Mouse (Mus musculus): Measurements from ENCODE around the gene Ap3b2. TPM values are rescaled to one million over a fixed set of nuclear protein-coding genes. Genes with fewer than 3 reads are reported as not detected.
"Not testable (repeated sequence)": the region's sequence is repeated elsewhere in the genome, so short reads cannot be mapped to it uniquely, and the experiment has no call there.

Ap3b2 gene
- polyA plus RNA-seq, 1 experiment = not detected

DNA sequence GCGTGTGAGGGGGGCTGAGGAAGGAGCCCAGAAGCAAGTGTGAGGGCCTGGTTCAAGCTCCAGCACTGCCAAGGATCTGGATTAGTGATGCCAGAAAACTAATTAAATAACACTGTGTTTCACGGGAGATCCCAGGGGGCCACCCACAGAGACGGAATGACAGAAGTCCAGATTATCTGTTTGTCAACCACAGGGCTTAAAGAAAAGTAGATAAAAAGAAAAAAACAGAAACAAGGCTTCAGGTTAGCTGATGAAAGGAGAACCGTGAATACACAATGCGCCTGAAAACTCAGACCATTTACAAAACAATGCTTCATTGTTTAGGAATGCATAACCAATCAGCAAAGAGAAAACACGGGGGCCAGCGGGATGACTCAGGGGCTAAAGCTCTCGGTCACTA lies 12.9 kb downstream of the Ap3b2 start:
- H3K9me3 ChIP-seq (ENCODE audit: control insufficient read depth, low read length) = no peaks in the 10 kb centered on the region
- no peaks in the 10 kb centered on the region for H3K4me1 ChIP-seq (ENCODE audit: control insufficient read depth)
- H3K27me3 ChIP-seq (ENCODE audit: control insufficient read depth) = peaks cover 14% of the 10 kb centered on the region
- no peak overlapping the region for H3K4me3 ChIP-seq (replicated peaks)
- no peak for TF ChIP-seq TAL1 (IDR thresholded peaks at IDR 0.05; ENCODE audit: low read length)
- H3K36me3 ChIP-seq (ENCODE audit: control insufficient read depth) = no peaks in the 10 kb centered on the region

- no peak overlapping the region for H3K4me3 ChIP-seq (replicated peaks)
- H3K4me1 ChIP-seq (ENCODE audit: control insufficient read depth) = no peaks in the 10 kb centered on the region
- H3K9me3 ChIP-seq (ENCODE audit: control insufficient read depth, low read length) = no peaks in the 10 kb centered on the region
- H3K27me3 ChIP-seq (ENCODE audit: control insufficient read depth) = peaks cover 14% of the 10 kb centered on the region
- TF ChIP-seq GATA1 (IDR thresholded peaks at IDR 0.05; ENCODE audit: low read length) (no peak), TAL1 (IDR thresholded peaks at IDR 0.05; ENCODE audit: low read length) (no peak)
- no peaks in the 10 kb centered on the region for H3K36me3 ChIP-seq (ENCODE audit: control insufficient read depth)
These were observed 14.1 kb downstream of the Ap3b2 start for GRCm38 (mm10) chr7:81479531-81480090.

GRCm38 (mm10) chr7:81478261-81478660 lies 15.5 kb downstream of the Ap3b2 start:
- peaks cover 14% of the 10 kb centered on the region for H3K27me3 ChIP-seq (ENCODE audit: control insufficient read depth)
- not testable (repeated sequence) for H3K4me1 ChIP-seq (ENCODE audit: control insufficient read depth)

DNA sequence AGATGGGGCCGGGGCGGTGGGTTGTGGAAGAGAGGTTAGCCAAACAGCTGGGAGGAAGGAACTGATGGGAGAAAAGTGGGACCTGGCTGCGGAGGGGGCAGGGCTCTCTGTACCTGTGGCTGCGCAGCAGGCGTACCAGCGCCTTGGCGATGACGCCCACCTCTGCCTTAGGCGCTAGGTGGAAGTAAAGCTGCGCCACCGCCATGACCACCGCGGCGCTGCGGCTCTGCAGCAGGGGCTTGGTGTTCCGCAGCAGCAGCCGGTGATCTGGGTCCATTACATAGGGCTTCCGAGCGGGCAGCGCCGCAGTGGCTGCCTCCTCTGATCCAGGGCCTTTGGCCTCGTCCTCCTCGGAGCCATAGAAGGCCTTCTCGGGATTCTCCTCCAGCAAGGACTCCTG lies 16.9 kb downstream of the Ap3b2 start:
- no peak for TF ChIP-seq TAL1 (IDR thresholded peaks at IDR 0.05; ENCODE audit: low read length)
- no peak for TF ChIP-seq GATA1 (IDR thresholded peaks at IDR 0.05; ENCODE audit: low read length)
- H3K9me3 ChIP-seq (ENCODE audit: control insufficient read depth, low read length) = no peaks in the 10 kb centered on the region
- H3K27me3 ChIP-seq (ENCODE audit: control insufficient read depth) = peaks cover 14% of the 10 kb centered on the region
- no peaks in the 10 kb centered on the region for H3K36me3 ChIP-seq (ENCODE audit: control insufficient read depth)
- H3K4me1 ChIP-seq (ENCODE audit: control insufficient read depth) = no peaks in the 10 kb centered on the region
- H3K4me3 ChIP-seq (replicated peaks) = no peak overlapping the region

More at GRCm38 (mm10) chr7:81478261-81478660, 15.5 kb downstream of the Ap3b2 start:
- H3K36me3 ChIP-seq (ENCODE audit: control insufficient read depth); H3K4me3 ChIP-seq (replicated peaks); H3K9me3 ChIP-seq (ENCODE audit: control insufficient read depth, low read length): not testable (repeated sequence)

- Histone ChIP-seq H3K36me3 (ENCODE audit: control insufficient read depth) (no peaks in the 10 kb centered on the region), H3K9me3 (ENCODE audit: control insufficient read depth, low read length) (no peaks in the 10 kb centered on the region), H3K27me3 (ENCODE audit: control insufficient read depth) (peaks cover 14% of the 10 kb centered on the region), H3K4me1 (ENCODE audit: control insufficient read depth) (no peaks in the 10 kb centered on the region), H3K4me3 (replicated peaks) (no peak overlapping the region)
- no peak for TF ChIP-seq TAL1 (IDR thresholded peaks at IDR 0.05; ENCODE audit: low read length)
- TF ChIP-seq GATA1 (IDR thresholded peaks at IDR 0.05; ENCODE audit: low read length) = no peak
These were observed 18.5 kb downstream of the Ap3b2 start for GRCm38 (mm10) chr7:81475221-81475620.

- TF ChIP-seq GATA1 (IDR thresholded peaks at IDR 0.05; ENCODE audit: low read length) (no peak), TAL1 (IDR thresholded peaks at IDR 0.05; ENCODE audit: low read length) (no peak)
- Histone ChIP-seq H3K36me3 (ENCODE audit: control insufficient read depth) (no peaks in the 10 kb centered on the region), H3K4me3 (replicated peaks) (no peak overlapping the region), H3K9me3 (ENCODE audit: control insufficient read depth, low read length) (no peaks in the 10 kb centered on the region), H3K27me3 (ENCODE audit: control insufficient read depth) (peaks cover 2% of the 10 kb centered on the region), H3K4me1 (ENCODE audit: control insufficient read depth) (no peaks in the 10 kb centered on the region)
These were observed 28.7 kb downstream of the Ap3b2 start for GRCm38 (mm10) chr7:81464906-81465450.

- peaks cover 2% of the 10 kb centered on the region for H3K27me3 ChIP-seq (ENCODE audit: control insufficient read depth)
- TF ChIP-seq GATA1 (IDR thresholded peaks at IDR 0.05; ENCODE audit: low read length) = no peak
- TF ChIP-seq TAL1 (IDR thresholded peaks at IDR 0.05; ENCODE audit: low read length) = no peak
- no peak overlapping the region for H3K4me3 ChIP-seq (replicated peaks)
These were observed 29.6 kb downstream of the Ap3b2 start for GRCm38 (mm10) chr7:81464116-81464515.

DNA sequence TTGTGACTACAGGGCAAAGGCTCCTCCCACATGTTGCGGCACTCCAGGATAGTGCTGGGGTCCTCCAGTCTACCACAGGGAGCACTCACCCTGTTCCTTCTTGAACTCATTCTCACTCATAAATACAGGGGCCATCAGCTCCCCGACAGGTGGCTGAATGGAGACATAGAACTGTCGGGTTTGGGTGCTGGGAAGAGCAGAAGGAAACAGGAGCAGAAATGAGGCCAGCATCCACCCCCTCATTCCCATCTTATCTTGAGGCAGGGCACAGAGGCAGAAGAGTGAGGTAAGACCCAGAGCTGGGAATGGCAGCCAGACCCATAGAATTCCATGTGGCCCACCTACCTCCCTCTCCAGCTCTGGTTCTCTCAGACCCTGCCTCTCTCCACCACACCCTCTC lies 30.9 kb downstream of the Ap3b2 start:
- H3K27me3 ChIP-seq (ENCODE audit: control insufficient read depth) = peaks cover 5% of the 10 kb centered on the region
- no peaks in the 10 kb centered on the region for H3K4me1 ChIP-seq (ENCODE audit: control insufficient read depth)
- no peak overlapping the region for H3K4me3 ChIP-seq (replicated peaks)
- TF ChIP-seq GATA1 (IDR thresholded peaks at IDR 0.05; ENCODE audit: low read length) (no peak), TAL1 (IDR thresholded peaks at IDR 0.05; ENCODE audit: low read length) (no peak)
- H3K9me3 ChIP-seq (ENCODE audit: control insufficient read depth, low read length) = no peaks in the 10 kb centered on the region
- H3K36me3 ChIP-seq (ENCODE audit: control insufficient read depth) = no peaks in the 10 kb centered on the region

More at GRCm38 (mm10) chr7:81464116-81464515, 29.6 kb downstream of the Ap3b2 start:
- H3K36me3 ChIP-seq (ENCODE audit: control insufficient read depth) = no peaks in the 10 kb centered on the region
- no peaks in the 10 kb centered on the region for H3K4me1 ChIP-seq (ENCODE audit: control insufficient read depth)
- no peaks in the 10 kb centered on the region for H3K9me3 ChIP-seq (ENCODE audit: control insufficient read depth, low read length)

- H3K9me3 ChIP-seq (ENCODE audit: control insufficient read depth, low read length) = peaks cover 5% of the 10 kb centered on the region
- no peak for TF ChIP-seq TAL1 (IDR thresholded peaks at IDR 0.05; ENCODE audit: low read length)
- no peak for TF ChIP-seq GATA1 (IDR thresholded peaks at IDR 0.05; ENCODE audit: low read length)
- H3K4me1 ChIP-seq (ENCODE audit: control insufficient read depth) = no peaks in the 10 kb centered on the region
- H3K27me3 ChIP-seq (ENCODE audit: control insufficient read depth) = peaks cover 70% of the 10 kb centered on the region
- no peak within 1 kb of the TSS for H3K4me3 ChIP-seq (replicated peaks)
- no peaks in the 10 kb centered on the region for H3K36me3 ChIP-seq (ENCODE audit: control insufficient read depth)
These were observed 38.5 kb downstream of the Ap3b2 start, which contains the start of gene Cpeb1 for GRCm38 (mm10) chr7:81455155-81455651. TSS of gene Cpeb1 (minus strand) at chr7:81455465.
